Mouse (Mus musculus): ENCODE results near the gene Bsx. TPM values are rescaled to one million over a fixed set of nuclear protein-coding genes. Genes with fewer than 3 reads are reported as not detected.
A peak's percentile ranks its signal among the peaks of the same experiment; 100 is the strongest.

The Bsx gene
- not detected in 2 replicates for polyA plus RNA-seq (2014; fragmentation: Nextera tagmentation; extraction: Ambion mirVana)

- 4% methylated on average over 32 of the region's 32 CpGs for whole genome bisulfite sequencing
- no peaks in the 10 kb centered on the region for H3K9me3 ChIP-seq (ENCODE audit: control insufficient read depth, low read length)
- peaks cover 83% of the 10 kb centered on the region for H3K27me3 ChIP-seq (ENCODE audit: control insufficient read depth, insufficient read depth, low read length)
- no peaks in the 10 kb centered on the region for H3K36me3 ChIP-seq (ENCODE audit: control insufficient read depth, insufficient read depth, low read length)
- peak; percentile 93 for DNase-seq (ENCODE audit: low spot score)
- H3K4me1 ChIP-seq (ENCODE audit: control insufficient read depth, insufficient read depth, low read length): peaks cover 3% of the 10 kb centered on the region; the same call in 1 of the 2 replicates
- peak; percentile 88 for ATAC-seq (ENCODE audit: insufficient number of reproducible peaks, low FRiP score, low TSS enrichment, low read depth)
- no peak within 1 kb of the TSS for H3K9ac ChIP-seq (ENCODE audit: low read length)
- H3K4me3 ChIP-seq (ENCODE audit: low read depth, low read length): no peak within 1 kb of the TSS
- peak within 1 kb of the TSS; percentile 1; the same call in 1 of the 2 replicates for H3K4me2 ChIP-seq (ENCODE audit: low read depth, severe bottlenecking)
- H3K27ac ChIP-seq (replicated peaks; ENCODE audit: low read depth, low read length): no peak within 1 kb of the TSS
These were observed at the start of gene Bsx for GRCm38 (mm10) chr9:40873556-40874470. Gene Bsx, plus strand, starts transcription at chr9:40874127.

GRCm38 (mm10) chr9:40825601-40826000 lies 48.3 kb upstream of the Bsx start:
- WGBS: 53% methylated on average over 6 of the region's 6 CpGs

GRCm38 (mm10) chr9:40827366-40827765 lies 46.6 kb upstream of the Bsx start:
- 64% methylated on average over 4 of the region's 4 CpGs for WGBS
- Histone ChIP-seq H3K27me3 (ENCODE audit: control insufficient read depth, insufficient read depth, low read length) (no peaks in the 10 kb centered on the region), H3K4me1 (ENCODE audit: control insufficient read depth, insufficient read depth, low read length) (0 out of 2 replicates have a peak, but pooled peaks cover 3% of the 10 kb centered on the region), H3K4me3 (ENCODE audit: low read depth, low read length) (no peak overlapping the region), H3K4me2 (ENCODE audit: low read depth, severe bottlenecking) (no peak overlapping the region), H3K9me3 (ENCODE audit: control insufficient read depth, low read length) (no peaks in the 10 kb centered on the region), H3K36me3 (ENCODE audit: control insufficient read depth, insufficient read depth, low read length) (no peaks in the 10 kb centered on the region), H3K9ac (ENCODE audit: low read length) (no peak overlapping the region), H3K27ac (replicated peaks; ENCODE audit: low read depth, low read length) (peak overlapping the region; percentile 8; the same call in 1 of the 2 replicates)
- ATAC-seq (ENCODE audit: insufficient number of reproducible peaks, low FRiP score, low TSS enrichment, low read depth) (no peak), DNase-seq (ENCODE audit: low spot score) (no peak)

More at GRCm38 (mm10) chr9:40825601-40826000, 48.3 kb upstream of the Bsx start:
- no peaks in the 10 kb centered on the region for H3K27me3 ChIP-seq (ENCODE audit: control insufficient read depth, insufficient read depth, low read length)
- H3K27ac ChIP-seq (replicated peaks; ENCODE audit: low read depth, low read length): no peak overlapping the region
- H3K9me3 ChIP-seq (ENCODE audit: control insufficient read depth, low read length): no peaks in the 10 kb centered on the region
- H3K4me3 ChIP-seq (ENCODE audit: low read depth, low read length): no peak overlapping the region
- H3K4me1 ChIP-seq (ENCODE audit: control insufficient read depth, insufficient read depth, low read length): 0 out of 2 replicates have a peak, but pooled peaks cover 3% of the 10 kb centered on the region
- ATAC-seq (ENCODE audit: insufficient number of reproducible peaks, low FRiP score, low TSS enrichment, low read depth) (no peak), DNase-seq (ENCODE audit: low spot score) (no peak)
- no peak overlapping the region for H3K9ac ChIP-seq (ENCODE audit: low read length)
- no peaks in the 10 kb centered on the region for H3K36me3 ChIP-seq (ENCODE audit: control insufficient read depth, insufficient read depth, low read length)
- H3K4me2 ChIP-seq (ENCODE audit: low read depth, severe bottlenecking): no peak overlapping the region

GRCm38 (mm10) chr9:40834569-40834968 lies 39.4 kb upstream of the Bsx start:
- H3K9me3 ChIP-seq (ENCODE audit: control insufficient read depth, low read length): no peaks in the 10 kb centered on the region
- H3K9ac ChIP-seq (ENCODE audit: low read length): no peak overlapping the region
- H3K4me3 ChIP-seq (ENCODE audit: low read depth, low read length): no peak overlapping the region
- H3K27ac ChIP-seq (replicated peaks; ENCODE audit: low read depth, low read length): no peak overlapping the region
- 4% methylated on average over 12 of the region's 12 CpGs for WGBS
- H3K4me2 ChIP-seq (ENCODE audit: low read depth, severe bottlenecking): no peak overlapping the region
- no peaks in the 10 kb centered on the region; the same call in 1 of the 2 replicates for H3K4me1 ChIP-seq (ENCODE audit: control insufficient read depth, insufficient read depth, low read length)
- no peaks in the 10 kb centered on the region for H3K27me3 ChIP-seq (ENCODE audit: control insufficient read depth, insufficient read depth, low read length)
- ATAC-seq (ENCODE audit: insufficient number of reproducible peaks, low FRiP score, low TSS enrichment, low read depth): no peak
- no peaks in the 10 kb centered on the region for H3K36me3 ChIP-seq (ENCODE audit: control insufficient read depth, insufficient read depth, low read length)
- peak; percentile 93 for DNase-seq (ENCODE audit: low spot score)

- no peaks in the 10 kb centered on the region for H3K9me3 ChIP-seq (ENCODE audit: control insufficient read depth, low read length)
- ATAC-seq (ENCODE audit: insufficient number of reproducible peaks, low FRiP score, low TSS enrichment, low read depth): no peak
- 87% methylated on average over 3 of the region's 3 CpGs for WGBS
These were observed 37.2 kb upstream of the Bsx start for GRCm38 (mm10) chr9:40836681-40837080.

GRCm38 (mm10) chr9:40839662-40840061 lies 34.3 kb upstream of the Bsx start:
- Histone ChIP-seq H3K9me3 (ENCODE audit: control insufficient read depth, low read length) (no peaks in the 10 kb centered on the region), H3K4me1 (ENCODE audit: control insufficient read depth, insufficient read depth, low read length) (no peaks in the 10 kb centered on the region; the same call in 1 of the 2 replicates), H3K4me3 (ENCODE audit: low read depth, low read length) (no peak overlapping the region), H3K9ac (ENCODE audit: low read length) (no peak overlapping the region), H3K36me3 (ENCODE audit: control insufficient read depth, insufficient read depth, low read length) (no peaks in the 10 kb centered on the region), H3K4me2 (ENCODE audit: low read depth, severe bottlenecking) (no peak overlapping the region), H3K27me3 (ENCODE audit: control insufficient read depth, insufficient read depth, low read length) (no peaks in the 10 kb centered on the region), H3K27ac (replicated peaks; ENCODE audit: low read depth, low read length) (no peak overlapping the region)
- DNase-seq (ENCODE audit: low spot score) (no peak), ATAC-seq (ENCODE audit: insufficient number of reproducible peaks, low FRiP score, low TSS enrichment, low read depth) (no peak)
- WGBS: 85% methylated on average over 3 of the region's 3 CpGs

More at GRCm38 (mm10) chr9:40836681-40837080, 37.2 kb upstream of the Bsx start:
- no peak for DNase-seq (ENCODE audit: low spot score)
- Histone ChIP-seq H3K4me3 (ENCODE audit: low read depth, low read length) (no peak overlapping the region), H3K9ac (ENCODE audit: low read length) (no peak overlapping the region), H3K36me3 (ENCODE audit: control insufficient read depth, insufficient read depth, low read length) (no peaks in the 10 kb centered on the region), H3K4me2 (ENCODE audit: low read depth, severe bottlenecking) (no peak overlapping the region), H3K27me3 (ENCODE audit: control insufficient read depth, insufficient read depth, low read length) (no peaks in the 10 kb centered on the region), H3K27ac (replicated peaks; ENCODE audit: low read depth, low read length) (no peak overlapping the region), H3K4me1 (ENCODE audit: control insufficient read depth, insufficient read depth, low read length) (no peaks in the 10 kb centered on the region; the same call in 1 of the 2 replicates)

GRCm38 (mm10) chr9:40851515-40851914 lies 22.4 kb upstream of the Bsx start:
- H3K36me3 ChIP-seq (ENCODE audit: control insufficient read depth, insufficient read depth, low read length): no peaks in the 10 kb centered on the region
- no peak overlapping the region for H3K4me2 ChIP-seq (ENCODE audit: low read depth, severe bottlenecking)
- H3K27me3 ChIP-seq (ENCODE audit: control insufficient read depth, insufficient read depth, low read length): no peaks in the 10 kb centered on the region
- H3K27ac ChIP-seq (replicated peaks; ENCODE audit: low read depth, low read length): no peak overlapping the region
- H3K4me3 ChIP-seq (ENCODE audit: low read depth, low read length): no peak overlapping the region
- H3K9ac ChIP-seq (ENCODE audit: low read length): no peak overlapping the region
- ATAC-seq (ENCODE audit: insufficient number of reproducible peaks, low FRiP score, low TSS enrichment, low read depth): no peak
- WGBS: 44% methylated on average over 2 of the region's 2 CpGs
- no peaks in the 10 kb centered on the region for H3K4me1 ChIP-seq (ENCODE audit: control insufficient read depth, insufficient read depth, low read length)
- H3K9me3 ChIP-seq (ENCODE audit: control insufficient read depth, low read length): no peaks in the 10 kb centered on the region
- no peak for DNase-seq (ENCODE audit: low spot score)

GRCm38 (mm10) chr9:40858461-40859160 lies 15.3 kb upstream of the Bsx start:
- peak overlapping the region; percentile 42 for H3K4me2 ChIP-seq (ENCODE audit: low read depth, severe bottlenecking)
- WGBS: 10% methylated on average over 21 of the region's 21 CpGs
- H3K9ac ChIP-seq (ENCODE audit: low read length): peak overlapping the region; percentile 34
- 0 out of 2 replicates have a peak, but pooled peaks cover 2% of the 10 kb centered on the region for H3K27me3 ChIP-seq (ENCODE audit: control insufficient read depth, insufficient read depth, low read length)
- no peaks in the 10 kb centered on the region for H3K9me3 ChIP-seq (ENCODE audit: control insufficient read depth, low read length)
- H3K4me3 ChIP-seq (ENCODE audit: low read depth, low read length): peak overlapping the region; percentile 32
- no peak for ATAC-seq (ENCODE audit: insufficient number of reproducible peaks, low FRiP score, low TSS enrichment, low read depth)
- H3K4me1 ChIP-seq (ENCODE audit: control insufficient read depth, insufficient read depth, low read length): 0 out of 2 replicates have a peak, but pooled peaks cover 6% of the 10 kb centered on the region
- no peaks in the 10 kb centered on the region for H3K36me3 ChIP-seq (ENCODE audit: control insufficient read depth, insufficient read depth, low read length)
- H3K27ac ChIP-seq (replicated peaks; ENCODE audit: low read depth, low read length): no peak overlapping the region
- peak; percentile 44 for DNase-seq (ENCODE audit: low spot score)

Data from limb, embryonic 11.5 days (tissue).